Comparison of ENCODE assay signal across 10 mouse cellular contexts in genomic region chr7:45102441-45102840, GRCm38 (mm10). TPM values are rescaled to one million over a fixed set of nuclear protein-coding genes. Genes with fewer than 3 reads are reported as not detected.
DNase-seq lines count a peak whose midpoint lies in the region; ATAC-seq and TF ChIP-seq lines count a peak whose summit lies in the region.
"Had no signal": no experiment of that assay in that cellular context is flagged by ENCODE, and none has a peak within 500 bp of the region (broad histone marks: within the 10 kb centered on the region; RNA-seq: fewer than 3 reads in every experiment).

No protein-coding gene starts in this region.

- H3K36me3 ChIP-seq in kidney, adult 2 months (ENCODE audit: control insufficient read depth, insufficient read depth, low read length): no peaks in the 10 kb centered on the region
- no peaks in the 10 kb centered on the region for H3K36me3 ChIP-seq in midbrain, postnatal 0 days (ENCODE audit: insufficient read depth, low read length)
- no peaks in the 10 kb centered on the region for H3K36me3 ChIP-seq in midbrain, embryonic 10.5 days

- no peaks in the 10 kb centered on the region for H3K27me3 ChIP-seq in kidney, adult 2 months (replicated peaks; ENCODE audit: control insufficient read depth, insufficient read depth, low read length)
- H3K27me3 ChIP-seq in midbrain, postnatal 0 days (ENCODE audit: insufficient read depth, low read length): no peaks in the 10 kb centered on the region
- no peaks in the 10 kb centered on the region for H3K27me3 ChIP-seq in midbrain, embryonic 10.5 days (ENCODE audit: low read depth, poor library complexity, severe bottlenecking)

- peak overlapping the region; percentile 73 for H3K4me3 ChIP-seq in kidney, adult 2 months (ENCODE audit: insufficient read depth, low read depth, low read length)
- no peak overlapping the region for H3K4me3 ChIP-seq in midbrain, postnatal 0 days (ENCODE audit: low read depth, low read length)
- no peak overlapping the region for H3K4me3 ChIP-seq in midbrain, embryonic 10.5 days

- peak overlapping the region; percentile 22; the same call in 1 of the 2 replicates for H3K4me2 ChIP-seq in midbrain, postnatal 0 days (ENCODE audit: low read depth, low read length, poor library complexity, severe bottlenecking)

- TF ChIP-seq POLR2A in kidney, adult 2 months (IDR thresholded peaks at IDR 0.05; ENCODE audit: low read depth, low read length): no peak

- peak; percentile 8 for DNase-seq in adrenal gland, postnatal 14 days
- no peak for DNase-seq in adrenal gland, postnatal 25 days
- DNase-seq in kidney, adult 2 months: no peak
- DNase-seq in kidney, postnatal 36 days: no peak
- DNase-seq in midbrain, postnatal 0 days (ENCODE audit: low spot score): no peak
- DNase-seq in midbrain, embryonic 10.5 days (ENCODE audit: low spot score): no peak
- DNase-seq in right cerebral cortex, postnatal 36 days (ENCODE audit: low spot score in 2 of 2): no peak
- no peak for DNase-seq in cerebellum, adult 8-10 months
- DNase-seq: left cerebral cortex, postnatal 4 days; midbrain, embryonic 14.5 days had no signal

- ATAC-seq in midbrain, postnatal 0 days (ENCODE audit: low FRiP score): no peak

- TF ChIP-seq CTCF in kidney, adult 2 months (conservative IDR thresholded peaks at IDR 0.05; ENCODE audit: insufficient read depth, insufficient read length, low read depth, low read length): no peak
- no peak for TF ChIP-seq CTCF in midbrain, postnatal 0 days (IDR thresholded peaks at IDR 0.05)

- peak overlapping the region; percentile 96; the same call in 1 of the 2 replicates for H3K27ac ChIP-seq in kidney, adult 2 months (ENCODE audit: insufficient read depth, low read depth, low read length)
- no peak overlapping the region for H3K27ac ChIP-seq in midbrain, postnatal 0 days (ENCODE audit: low read depth, low read length)
- H3K27ac ChIP-seq in midbrain, embryonic 10.5 days (replicated peaks): no peak overlapping the region

- WGBS in kidney, adult 2 months: 42% methylated on average over 11 of the region's 11 CpGs
- 81% methylated on average over 11 of the region's 11 CpGs for WGBS in midbrain, postnatal 0 days
- WGBS in midbrain, embryonic 10.5 days: 90% methylated on average over 11 of the region's 11 CpGs

- no peaks in the 10 kb centered on the region for H3K9me3 ChIP-seq in midbrain, postnatal 0 days (ENCODE audit: low read length)
- no peaks in the 10 kb centered on the region for H3K9me3 ChIP-seq in midbrain, embryonic 10.5 days (replicated peaks)

- no peak overlapping the region for H3K9ac ChIP-seq in midbrain, postnatal 0 days (replicated peaks; ENCODE audit: low read length, poor library complexity, severe bottlenecking)

- H3K4me1 ChIP-seq in kidney, adult 2 months (ENCODE audit: control insufficient read depth, insufficient read depth, low read length): peaks cover 25% of the 10 kb centered on the region
- H3K4me1 ChIP-seq in midbrain, postnatal 0 days (ENCODE audit: insufficient read depth, low read length): no peaks in the 10 kb centered on the region
- H3K4me1 ChIP-seq in midbrain, embryonic 10.5 days: peaks cover 36% of the 10 kb centered on the region

RNA-seq across cellular contexts. Expression of gene Fcgrt, which starts 1.2 kb away (rescaled TPM):
- total RNA-seq in adrenal gland, postnatal 14 days (2021): 138 and 152 TPM in 2 replicates
- 88.4 and 96.1 TPM in 2 replicates for total RNA-seq in adrenal gland, postnatal 25 days (2021)
- polyA plus RNA-seq in kidney, adult 2 months (2012; rRNA removed): 240 and 244 TPM in 2 replicates
- 27.2 and 30.5 TPM in 2 replicates for total RNA-seq in midbrain, postnatal 0 days (2014; rRNA removed)
- 36.4 and 44.5 TPM in 2 replicates for polyA plus RNA-seq in midbrain, postnatal 0 days (2015; fragmentation: Nextera tagmentation; extraction: Ambion mirVana)
- polyA plus RNA-seq in midbrain, embryonic 10.5 days (2016; fragmentation: Nextera tagmentation; extraction: Ambion mirVana): 12.0 and 15.3 TPM in 2 replicates

RNA-seq across cellular contexts. Expression of gene Rcn3, which starts 10.4 kb away (rescaled TPM):
- total RNA-seq in adrenal gland, postnatal 14 days (2021): 38.2 and 39.1 TPM in 2 replicates
- 27.7 and 33.5 TPM in 2 replicates for total RNA-seq in adrenal gland, postnatal 25 days (2021)
- 67.0 and 68.7 TPM in 2 replicates for polyA plus RNA-seq in kidney, adult 2 months (2012; rRNA removed)
- 24.2 and 29.5 TPM in 2 replicates for total RNA-seq in midbrain, postnatal 0 days (2014; rRNA removed)
- polyA plus RNA-seq in midbrain, postnatal 0 days (2015; fragmentation: Nextera tagmentation; extraction: Ambion mirVana): 31.9 and 33.6 TPM in 2 replicates
- polyA plus RNA-seq in midbrain, embryonic 10.5 days (2016; fragmentation: Nextera tagmentation; extraction: Ambion mirVana): 122 and 128 TPM in 2 replicates

RNA-seq across cellular contexts. Expression of gene Rps11, which starts 21.8 kb away (rescaled TPM):
- 1,189 and 1,386 TPM in 2 replicates for total RNA-seq in adrenal gland, postnatal 14 days (2021)
- 1,211 and 1,259 TPM in 2 replicates for total RNA-seq in adrenal gland, postnatal 25 days (2021)
- 176 and 310 TPM in 2 replicates for polyA plus RNA-seq in kidney, adult 2 months (2012; rRNA removed)
- total RNA-seq in midbrain, postnatal 0 days (2014; rRNA removed): 1,069 and 1,136 TPM in 2 replicates
- 671 and 697 TPM in 2 replicates for polyA plus RNA-seq in midbrain, postnatal 0 days (2015; fragmentation: Nextera tagmentation; extraction: Ambion mirVana)
- polyA plus RNA-seq in midbrain, embryonic 10.5 days (2016; fragmentation: Nextera tagmentation; extraction: Ambion mirVana): 1,493 and 1,787 TPM in 2 replicates

RNA-seq across cellular contexts. Expression of gene Rpl13a, which starts 26.1 kb away (rescaled TPM):
- 1,693 and 2,079 TPM in 2 replicates for total RNA-seq in adrenal gland, postnatal 14 days (2021)
- 1,469 and 1,540 TPM in 2 replicates for total RNA-seq in adrenal gland, postnatal 25 days (2021)
- 1,329 and 1,360 TPM in 2 replicates for polyA plus RNA-seq in kidney, adult 2 months (2012; rRNA removed)
- 1,048 and 1,621 TPM in 2 replicates for total RNA-seq in midbrain, postnatal 0 days (2014; rRNA removed)
- 667 and 701 TPM in 2 replicates for polyA plus RNA-seq in midbrain, postnatal 0 days (2015; fragmentation: Nextera tagmentation; extraction: Ambion mirVana)
- polyA plus RNA-seq in midbrain, embryonic 10.5 days (2016; fragmentation: Nextera tagmentation; extraction: Ambion mirVana): 1,083 and 1,243 TPM in 2 replicates

RNA-seq across cellular contexts. Expression of gene Gm45713, which starts 33.6 kb away (rescaled TPM):
- not detected in 2 replicates for total RNA-seq in adrenal gland, postnatal 14 days (2021)
- not detected in 2 replicates for total RNA-seq in adrenal gland, postnatal 25 days (2021)
- 5.6 TPM in 2 replicates for polyA plus RNA-seq in kidney, adult 2 months (2012; rRNA removed)
- total RNA-seq in midbrain, postnatal 0 days (2014; rRNA removed): 2.0 TPM in 1 of 2 replicates, not detected in the other
- 0.39 TPM in 1 of 2 replicates, not detected in the other for polyA plus RNA-seq in midbrain, postnatal 0 days (2015; fragmentation: Nextera tagmentation; extraction: Ambion mirVana)
- 0.11 and 0.19 TPM in 2 replicates for polyA plus RNA-seq in midbrain, embryonic 10.5 days (2016; fragmentation: Nextera tagmentation; extraction: Ambion mirVana)
